Mouse (Mus musculus) olfactory bulb, adult 2 months (tissue): Measurements from ENCODE around the gene Tex33.

Experiments
- CTCF ChIP-seq: fragments of 200-500 bp; IDR thresholded peaks from 2 replicates; pipeline ENCODE4 v1.5.1; 2012; ENCODE audit warnings: low read depth, mild to moderate bottlenecking, low read length, moderate library complexity; ENCODE audit not compliant: insufficient read depth
- POLR2A ChIP-seq: fragments of 200-500 bp; IDR thresholded peaks from 2 replicates; pipeline ENCODE4 v1.6.1; 2012; ENCODE audit warnings: mild to moderate bottlenecking, low read depth, low read length, moderate library complexity; ENCODE audit not compliant: insufficient read depth

DNA sequence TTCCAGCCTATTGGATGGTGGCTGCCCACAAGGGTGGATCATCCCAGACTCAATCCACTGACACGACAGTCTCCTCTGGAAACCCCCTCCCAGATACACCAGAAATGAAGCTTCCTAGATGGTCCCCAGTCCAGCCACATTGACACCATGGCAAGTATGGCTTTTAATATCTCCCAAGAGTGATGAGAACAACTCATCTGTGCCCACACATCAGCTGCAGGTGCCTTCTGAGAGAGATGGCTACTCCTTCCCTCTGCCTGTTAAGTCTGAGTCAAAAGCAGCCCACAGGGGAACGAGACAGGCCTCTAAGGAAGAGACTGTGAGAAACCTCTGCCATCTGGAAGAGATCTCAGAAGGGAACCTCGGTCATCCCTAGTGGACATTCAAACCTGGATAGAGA is 27.9 kb downstream of the Tex33 start:
- TF ChIP-seq CTCF: no peak
- no peak for TF ChIP-seq POLR2A
